Mouse (Mus musculus): Measurements from ENCODE around the gene Cd72. TPM values are rescaled to one million over a fixed set of nuclear protein-coding genes. Genes with fewer than 3 reads are reported as not detected.
A peak's percentile ranks its signal among the peaks of the same experiment; 100 is the strongest.

Gene Cd72
- polyA plus RNA-seq, 2 experiments, result 1.3 to 4.4 TPM

GRCm38 (mm10) chr4:43428180-43428861 is 26.1 kb downstream of the Cd72 start:
- no peak overlapping the region for H3K4me3 ChIP-seq (replicated peaks; ENCODE audit: low read length)
- peak overlapping the region; percentile 6; the same call in 1 of the 2 replicates for H3K4me2 ChIP-seq (replicated peaks; ENCODE audit: low read depth, low read length, severe bottlenecking)
- no peaks in the 10 kb centered on the region for H3K9me3 ChIP-seq (ENCODE audit: control insufficient read depth, low read length)
- 31% methylated on average over 14 of the region's 16 CpGs for WGBS
- DNase-seq (ENCODE audit: low spot score) (no peak), ATAC-seq (ENCODE audit: low FRiP score, low read depth) (no peak)
- TF ChIP-seq POLR2A (IDR thresholded peaks at IDR 0.05; ENCODE audit: borderline replicate concordance, extremely low read depth, insufficient read depth, insufficient read length), result no peak
- no peak overlapping the region for H3K9ac ChIP-seq (ENCODE audit: low read depth, low read length, severe bottlenecking)
- no peak overlapping the region for H3K27ac ChIP-seq (replicated peaks; ENCODE audit: low read depth, low read length)
- H3K4me1 ChIP-seq (ENCODE audit: control insufficient read depth, insufficient read depth, low read length), result peaks cover 12% of the 10 kb centered on the region; the same call in 1 of the 2 replicates
- H3K36me3 ChIP-seq (ENCODE audit: control insufficient read depth, insufficient read depth, low read length), result peaks cover 34% of the 10 kb centered on the region
- peaks cover 37% of the 10 kb centered on the region for H3K27me3 ChIP-seq (ENCODE audit: control insufficient read depth, insufficient read depth, low read length)

GRCm38 (mm10) chr4:43427501-43428179 is 26.8 kb downstream of the Cd72 start:
- peaks cover 37% of the 10 kb centered on the region for H3K27me3 ChIP-seq (ENCODE audit: control insufficient read depth, insufficient read depth, low read length)
- H3K27ac ChIP-seq (replicated peaks; ENCODE audit: low read depth, low read length), result no peak overlapping the region
- peaks cover 41% of the 10 kb centered on the region for H3K36me3 ChIP-seq (ENCODE audit: control insufficient read depth, insufficient read depth, low read length)
- no peak overlapping the region for H3K4me2 ChIP-seq (replicated peaks; ENCODE audit: low read depth, low read length, severe bottlenecking)
- TF ChIP-seq POLR2A (IDR thresholded peaks at IDR 0.05; ENCODE audit: borderline replicate concordance, extremely low read depth, insufficient read depth, insufficient read length), result no peak
- H3K4me3 ChIP-seq (replicated peaks; ENCODE audit: low read length), result no peak overlapping the region
- WGBS, result 26% methylated on average over 23 of the region's 23 CpGs
- H3K9me3 ChIP-seq (ENCODE audit: control insufficient read depth, low read length), result no peaks in the 10 kb centered on the region
- no peak for ATAC-seq (ENCODE audit: low FRiP score, low read depth)
- no peak for DNase-seq (ENCODE audit: low spot score)
- peaks cover 12% of the 10 kb centered on the region; the same call in 1 of the 2 replicates for H3K4me1 ChIP-seq (ENCODE audit: control insufficient read depth, insufficient read depth, low read length)
- no peak overlapping the region for H3K9ac ChIP-seq (ENCODE audit: low read depth, low read length, severe bottlenecking)

- Histone ChIP-seq H3K27me3 (ENCODE audit: control insufficient read depth, insufficient read depth, low read length) (peaks cover 37% of the 10 kb centered on the region), H3K4me3 (replicated peaks; ENCODE audit: low read length) (no peak overlapping the region), H3K27ac (replicated peaks; ENCODE audit: low read depth, low read length) (no peak overlapping the region), H3K36me3 (ENCODE audit: control insufficient read depth, insufficient read depth, low read length) (peaks cover 53% of the 10 kb centered on the region), H3K4me2 (replicated peaks; ENCODE audit: low read depth, low read length, severe bottlenecking) (no peak overlapping the region), H3K9me3 (ENCODE audit: control insufficient read depth, low read length) (no peaks in the 10 kb centered on the region), H3K4me1 (ENCODE audit: control insufficient read depth, insufficient read depth, low read length) (peaks cover 12% of the 10 kb centered on the region; the same call in 1 of the 2 replicates), H3K9ac (ENCODE audit: low read depth, low read length, severe bottlenecking) (no peak overlapping the region)
- DNase-seq (ENCODE audit: low spot score) (no peak), ATAC-seq (ENCODE audit: low FRiP score, low read depth) (no peak)
- TF ChIP-seq POLR2A (IDR thresholded peaks at IDR 0.05; ENCODE audit: borderline replicate concordance, extremely low read depth, insufficient read depth, insufficient read length), result no peak
- WGBS, result 41% methylated on average over 10 of the region's 10 CpGs
These were observed 27.9 kb downstream of the Cd72 start for GRCm38 (mm10) chr4:43426487-43426886.

- H3K36me3 ChIP-seq (ENCODE audit: control insufficient read depth, insufficient read depth, low read length), result peaks cover 55% of the 10 kb centered on the region
- DNase-seq (ENCODE audit: low spot score), result no peak
- H3K9ac ChIP-seq (ENCODE audit: low read depth, low read length, severe bottlenecking), result 0 out of 2 replicates have a peak overlapping the region, but pooled peaks have one; percentile 12
- peaks cover 12% of the 10 kb centered on the region; the same call in 1 of the 2 replicates for H3K4me1 ChIP-seq (ENCODE audit: control insufficient read depth, insufficient read depth, low read length)
- H3K9me3 ChIP-seq (ENCODE audit: control insufficient read depth, low read length), result no peaks in the 10 kb centered on the region
- H3K27me3 ChIP-seq (ENCODE audit: control insufficient read depth, insufficient read depth, low read length), result peaks cover 37% of the 10 kb centered on the region
- peak; percentile 30; the same call in 1 of the 2 replicates for ATAC-seq (ENCODE audit: low FRiP score, low read depth)
- peak overlapping the region; percentile 29; the same call in 1 of the 2 replicates for H3K4me2 ChIP-seq (replicated peaks; ENCODE audit: low read depth, low read length, severe bottlenecking)
- no peak overlapping the region for H3K27ac ChIP-seq (replicated peaks; ENCODE audit: low read depth, low read length)
- WGBS, result 22% methylated on average over 31 of the region's 31 CpGs
- no peak overlapping the region for H3K4me3 ChIP-seq (replicated peaks; ENCODE audit: low read length)
- no peak for TF ChIP-seq POLR2A (IDR thresholded peaks at IDR 0.05; ENCODE audit: borderline replicate concordance, extremely low read depth, insufficient read depth, insufficient read length)
These were observed 28.6 kb downstream of the Cd72 start for GRCm38 (mm10) chr4:43425648-43426380.

GRCm38 (mm10) chr4:43425197-43425596 is 29.2 kb downstream of the Cd72 start:
- H3K9ac ChIP-seq (ENCODE audit: low read depth, low read length, severe bottlenecking), result 0 out of 2 replicates have a peak overlapping the region, but pooled peaks have one; percentile 12
- no peak overlapping the region for H3K4me3 ChIP-seq (replicated peaks; ENCODE audit: low read length)
- DNase-seq (ENCODE audit: low spot score) (no peak), ATAC-seq (ENCODE audit: low FRiP score, low read depth) (no peak)
- no peak for TF ChIP-seq POLR2A (IDR thresholded peaks at IDR 0.05; ENCODE audit: borderline replicate concordance, extremely low read depth, insufficient read depth, insufficient read length)
- H3K36me3 ChIP-seq (ENCODE audit: control insufficient read depth, insufficient read depth, low read length), result peaks cover 55% of the 10 kb centered on the region
- H3K9me3 ChIP-seq (ENCODE audit: control insufficient read depth, low read length), result no peaks in the 10 kb centered on the region
- no peak overlapping the region for H3K27ac ChIP-seq (replicated peaks; ENCODE audit: low read depth, low read length)
- 32% methylated on average over 10 of the region's 14 CpGs for WGBS
- peak overlapping the region; percentile 29; the same call in 1 of the 2 replicates for H3K4me2 ChIP-seq (replicated peaks; ENCODE audit: low read depth, low read length, severe bottlenecking)
- H3K27me3 ChIP-seq (ENCODE audit: control insufficient read depth, insufficient read depth, low read length), result peaks cover 37% of the 10 kb centered on the region
- peaks cover 12% of the 10 kb centered on the region; the same call in 1 of the 2 replicates for H3K4me1 ChIP-seq (ENCODE audit: control insufficient read depth, insufficient read depth, low read length)

All from limb, embryonic 14.5 days (tissue).